10 mouse cellular contexts compared by ENCODE assay signal in the genomic region with DNA sequence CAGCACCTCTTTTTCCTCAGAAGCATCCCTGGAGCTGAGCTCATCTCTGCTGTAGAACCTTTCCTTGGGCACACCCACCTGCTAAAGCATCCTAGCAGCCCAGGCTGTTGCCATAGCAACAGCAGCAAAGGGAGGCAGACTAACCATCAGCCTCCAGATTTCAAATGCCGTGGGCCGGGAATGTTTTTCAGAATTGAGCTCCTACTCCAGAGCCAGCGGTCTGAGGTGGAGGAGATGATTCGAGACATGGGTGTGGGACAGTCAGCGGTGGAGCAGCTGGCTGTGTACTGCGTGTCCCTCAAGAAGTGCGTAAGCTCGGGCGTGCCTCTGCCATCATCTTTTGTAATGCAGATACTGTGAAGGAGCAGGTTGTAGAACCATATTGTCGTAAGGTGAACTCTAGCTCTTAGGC. TPM values are rescaled to one million over a fixed set of nuclear protein-coding genes. Genes with fewer than 3 reads are reported as not detected.
DNase-seq lines count a peak whose midpoint lies in the region; ATAC-seq lines count a peak whose summit lies in the region.
"Had no signal": no experiment of that assay in that cellular context is flagged by ENCODE, and none has a peak within 500 bp of the region (broad histone marks: within the 10 kb centered on the region; RNA-seq: fewer than 3 reads in every experiment).

No protein-coding gene starts in this region.

- no peak for ATAC-seq in hindbrain, embryonic 11.5 days (ENCODE audit: low FRiP score)
- ATAC-seq in intestine, embryonic 16.5 days = no peak

- no peak overlapping the region for H3K4me3 ChIP-seq in hindbrain, embryonic 11.5 days (ENCODE audit: low read depth, low read length)
- no peak overlapping the region for H3K4me3 ChIP-seq in hindbrain, embryonic 10.5 days
- no peak overlapping the region for H3K4me3 ChIP-seq in intestine, embryonic 16.5 days (ENCODE audit: low read length)

- no peak overlapping the region for H3K4me2 ChIP-seq in hindbrain, embryonic 11.5 days (replicated peaks; ENCODE audit: low read depth, low read length)
- H3K4me2 ChIP-seq in intestine, embryonic 16.5 days (ENCODE audit: low read depth, low read length) = no peak overlapping the region

- no peaks in the 10 kb centered on the region; the same call in 1 of the 2 replicates for H3K36me3 ChIP-seq in hindbrain, embryonic 11.5 days (ENCODE audit: control insufficient read depth, insufficient read depth, low read length)
- peaks cover 100% of the 10 kb centered on the region for H3K36me3 ChIP-seq in hindbrain, embryonic 10.5 days
- H3K36me3 ChIP-seq in intestine, embryonic 16.5 days (ENCODE audit: control insufficient read depth, insufficient read depth, low read length) = peaks cover 2% of the 10 kb centered on the region; the same call in 1 of the 2 replicates

- 78% methylated on average over 10 of the region's 10 CpGs for whole genome bisulfite sequencing in hindbrain, embryonic 11.5 days
- WGBS in hindbrain, embryonic 10.5 days = 81% methylated on average over 10 of the region's 10 CpGs
- WGBS in intestine, embryonic 16.5 days = 84% methylated on average over 10 of the region's 10 CpGs

- no peak overlapping the region for H3K9ac ChIP-seq in hindbrain, embryonic 11.5 days (ENCODE audit: low read depth, low read length)
- no peak overlapping the region for H3K9ac ChIP-seq in intestine, embryonic 16.5 days (ENCODE audit: low read depth, low read length)

- H3K9me3 ChIP-seq in hindbrain, embryonic 11.5 days (ENCODE audit: control insufficient read depth, low read length) = no peaks in the 10 kb centered on the region
- no peaks in the 10 kb centered on the region for H3K9me3 ChIP-seq in hindbrain, embryonic 10.5 days
- no peaks in the 10 kb centered on the region for H3K9me3 ChIP-seq in intestine, embryonic 16.5 days (ENCODE audit: control insufficient read depth, low read length)

- no peaks in the 10 kb centered on the region for H3K27me3 ChIP-seq in hindbrain, embryonic 11.5 days (ENCODE audit: control insufficient read depth, insufficient read depth, low read length)
- no peaks in the 10 kb centered on the region for H3K27me3 ChIP-seq in hindbrain, embryonic 10.5 days (ENCODE audit: insufficient read depth, poor library complexity, severe bottlenecking)
- H3K27me3 ChIP-seq in intestine, embryonic 16.5 days (replicated peaks; ENCODE audit: control insufficient read depth, insufficient read depth, low read length) = no peaks in the 10 kb centered on the region

- H3K27ac ChIP-seq in hindbrain, embryonic 11.5 days (ENCODE audit: low read depth, low read length) = no peak overlapping the region
- no peak overlapping the region for H3K27ac ChIP-seq in hindbrain, embryonic 10.5 days
- no peak overlapping the region for H3K27ac ChIP-seq in intestine, embryonic 16.5 days (ENCODE audit: low read length)

- peak; percentile 21 for DNase-seq in hindbrain, embryonic 11.5 days (ENCODE audit: low spot score)
- DNase-seq in hindbrain, embryonic 10.5 days (ENCODE audit: low spot score) = no peak
- peak; percentile 86 to 93 for DNase-seq in frontal cortex, adult 2 months (ENCODE audit: extremely low spot score in 1 of 2, low spot score in 1 of 2)
- peak; percentile 82 for DNase-seq in left cerebral cortex, adult 11 months (ENCODE audit: low spot score)
- DNase-seq in right cerebral cortex, adult 2 months (ENCODE audit: low spot score in 2 of 2) = peak; percentile 88 to 90
- DNase-seq in gastrocnemius, postnatal 10 days = no peak
- no peak for DNase-seq in kidney, adult 9 months
- DNase-seq: adrenal gland, adult 8-10 months; kidney, postnatal 25 days had no signal

- no peaks in the 10 kb centered on the region for H3K4me1 ChIP-seq in hindbrain, embryonic 11.5 days (replicated peaks; ENCODE audit: control insufficient read depth, insufficient read depth, low read length)
- peaks cover 29% of the 10 kb centered on the region for H3K4me1 ChIP-seq in hindbrain, embryonic 10.5 days (replicated peaks)
- peaks cover 3% of the 10 kb centered on the region; the same call in 1 of the 2 replicates for H3K4me1 ChIP-seq in intestine, embryonic 16.5 days (ENCODE audit: control insufficient read depth, insufficient read depth, low read length)

RNA-seq across cellular contexts. Expression of gene Traip, which starts 11.4 kb away (rescaled TPM):
- 21.8 and 22.6 TPM in 2 replicates for polyA plus RNA-seq in hindbrain, embryonic 11.5 days (2014; fragmentation: Nextera tagmentation; extraction: Ambion mirVana)
- 24.3 and 35.3 TPM in 2 replicates for polyA plus RNA-seq in hindbrain, embryonic 10.5 days (2016; fragmentation: Nextera tagmentation; extraction: Ambion mirVana)
- polyA plus RNA-seq in frontal cortex, adult 2 months (2012; rRNA removed) = 21.0 and 21.2 TPM in 2 replicates
- polyA plus RNA-seq in intestine, embryonic 16.5 days (2015; fragmentation: Nextera tagmentation; extraction: Ambion mirVana) = 12.4 and 17.0 TPM in 2 replicates
- total RNA-seq in gastrocnemius, postnatal 10 days (2021) = 1 to 10 TPM; 1.6 to 2.2 TPM

RNA-seq across cellular contexts. Expression of gene Uba7, which starts 13.9 kb away (rescaled TPM):
- 7.4 and 12.4 TPM in 2 replicates for polyA plus RNA-seq in hindbrain, embryonic 11.5 days (2014; fragmentation: Nextera tagmentation; extraction: Ambion mirVana)
- 8.5 and 9.6 TPM in 2 replicates for polyA plus RNA-seq in hindbrain, embryonic 10.5 days (2016; fragmentation: Nextera tagmentation; extraction: Ambion mirVana)
- 15.6 and 16.7 TPM in 2 replicates for polyA plus RNA-seq in frontal cortex, adult 2 months (2012; rRNA removed)
- polyA plus RNA-seq in intestine, embryonic 16.5 days (2015; fragmentation: Nextera tagmentation; extraction: Ambion mirVana) = 32.8 and 35.5 TPM in 2 replicates
- 1 to 10 TPM; 4.4 to 6.5 TPM for total RNA-seq in gastrocnemius, postnatal 10 days (2021)

RNA-seq across cellular contexts. Expression of gene Gm20661, which starts 21.5 kb away (rescaled TPM):
- polyA plus RNA-seq in hindbrain, embryonic 11.5 days (2014; fragmentation: Nextera tagmentation; extraction: Ambion mirVana) = 1.8 and 1.9 TPM in 2 replicates
- polyA plus RNA-seq in hindbrain, embryonic 10.5 days (2016; fragmentation: Nextera tagmentation; extraction: Ambion mirVana) = 1.5 and 1.8 TPM in 2 replicates
- polyA plus RNA-seq in frontal cortex, adult 2 months (2012; rRNA removed) = 0.18 and 0.34 TPM in 2 replicates
- 4.5 and 5.0 TPM in 2 replicates for polyA plus RNA-seq in intestine, embryonic 16.5 days (2015; fragmentation: Nextera tagmentation; extraction: Ambion mirVana)
- total RNA-seq in gastrocnemius, postnatal 10 days (2021) = under 1 TPM; 0.47 to 0.59 TPM

RNA-seq across cellular contexts. Expression of gene Inka1, which starts 24.3 kb away (rescaled TPM):
- 56.4 and 61.9 TPM in 2 replicates for polyA plus RNA-seq in hindbrain, embryonic 11.5 days (2014; fragmentation: Nextera tagmentation; extraction: Ambion mirVana)
- polyA plus RNA-seq in hindbrain, embryonic 10.5 days (2016; fragmentation: Nextera tagmentation; extraction: Ambion mirVana) = 59.8 and 61.0 TPM in 2 replicates
- polyA plus RNA-seq in frontal cortex, adult 2 months (2012; rRNA removed) = 6.1 and 8.2 TPM in 2 replicates
- 34.0 and 35.8 TPM in 2 replicates for polyA plus RNA-seq in intestine, embryonic 16.5 days (2015; fragmentation: Nextera tagmentation; extraction: Ambion mirVana)
- total RNA-seq in gastrocnemius, postnatal 10 days (2021) = 10 to 100 TPM in 1 of 2 experiments, 1 to 10 TPM in 1; 8.8 to 14.0 TPM

RNA-seq across cellular contexts. Expression of gene Camkv, which starts 25.9 kb away (rescaled TPM):
- 3.6 and 4.5 TPM in 2 replicates for polyA plus RNA-seq in hindbrain, embryonic 11.5 days (2014; fragmentation: Nextera tagmentation; extraction: Ambion mirVana)
- polyA plus RNA-seq in hindbrain, embryonic 10.5 days (2016; fragmentation: Nextera tagmentation; extraction: Ambion mirVana) = 13.0 and 13.1 TPM in 2 replicates
- polyA plus RNA-seq in frontal cortex, adult 2 months (2012; rRNA removed) = 405 and 456 TPM in 2 replicates
- polyA plus RNA-seq in intestine, embryonic 16.5 days (2015; fragmentation: Nextera tagmentation; extraction: Ambion mirVana) = 1.3 and 1.7 TPM in 2 replicates
- under 1 TPM; 0.80 to 0.86 TPM for total RNA-seq in gastrocnemius, postnatal 10 days (2021)

Comparison
In these comparisons a context has a peak if more than half of its experiments do, and no peak if none do; other contexts are left out.
1. DNase-seq: peak in hindbrain, embryonic 11.5 days (single experiment), frontal cortex, adult 2 months (2 of 2), left cerebral cortex, adult 11 months (single experiment) and right cerebral cortex, adult 2 months (2 of 2); none in hindbrain, embryonic 10.5 days (single experiment), gastrocnemius, postnatal 10 days (single experiment) and kidney, adult 9 months (single experiment).